Mouse (Mus musculus) embryonic facial prominence, embryonic 11.5 days (tissue): ENCODE measurements at regions not wholly inside any gene's neighbourhood (a gene's known extent, or its start where the extent isn't known, plus 50 kb on each side); places are given as distances from the start of the nearest gene placed in this dataset.

Experiments used
- ATAC-seq: fragments of 200-750 bp; cut with Nextera tagmentation; replicated peaks from 2 replicates; pipeline ENCODE4 v1.8.0; 2017; ENCODE audit warnings: low read depth; ENCODE audit not compliant: insufficient number of reproducible peaks, low FRiP score, low TSS enrichment
- DNase-seq: peaks from one replicate; pipeline ENCODE4 v3.0.0-alpha.2; 2015; ENCODE audit warnings: low spot score
- H3K27ac ChIP-seq: fragments of 300-500 bp; sonication (generic); replicated peaks from 2 replicates; pipeline ENCODE4 v1.5.1; 2014; ENCODE audit warnings: mild to moderate bottlenecking, low read depth, low read length, control low read depth
- H3K27me3 ChIP-seq: fragments of 300-500 bp; sonication (generic); 2 replicates; pipeline ENCODE4 v1.6.1; 2014; ENCODE audit warnings: mild to moderate bottlenecking, low read length, moderate library complexity, mixed read lengths; ENCODE audit not compliant: control insufficient read depth, insufficient read depth
- H3K36me3 ChIP-seq: fragments of 300-500 bp; sonication (generic); replicated peaks from 2 replicates; pipeline ENCODE4 v1.6.1; 2014; ENCODE audit warnings: low read depth, mild to moderate bottlenecking, low read length, moderate library complexity, mixed read lengths; ENCODE audit not compliant: control insufficient read depth, insufficient read depth
- H3K4me1 ChIP-seq: fragments of 300-500 bp; sonication (generic); 2 replicates; pipeline ENCODE4 v1.6.1; 2014; ENCODE audit warnings: low read length, mixed read lengths; ENCODE audit not compliant: control insufficient read depth, insufficient read depth
- H3K4me2 ChIP-seq: fragments of 300-500 bp; sonication (generic); 2 replicates; pipeline ENCODE4 v1.6.1; 2014; ENCODE audit warnings: low read depth, mild to moderate bottlenecking, control low read depth, low read length, moderate library complexity
- H3K4me3 ChIP-seq: fragments of 300-500 bp; sonication (generic); 2 replicates; pipeline ENCODE4 v1.5.1; 2014; ENCODE audit warnings: low read depth, low read length, control low read depth
- H3K9ac ChIP-seq: fragments of 300-500 bp; sonication (generic); replicated peaks from 2 replicates; pipeline ENCODE4 v1.6.1; 2014; ENCODE audit warnings: mild to moderate bottlenecking, control low read depth, low read length
- H3K9me3 ChIP-seq: fragments of 300-500 bp; sonication (generic); replicated peaks from 2 replicates; pipeline ENCODE4 v1.6.1; 2016; ENCODE audit warnings: mild to moderate bottlenecking, low read length, inconsistent platforms, mixed read lengths; ENCODE audit not compliant: control insufficient read depth
- WGBS: fragments of 180-500 bp; shearing (Covaris S2); extraction: QIAGEN DNeasy Blood & Tissue Kit; methylation state at CpG from one replicate; pipeline ENCODE4 v1.1.7; 2014; 5-methylcytosine and 5-hydroxymethylcytosine counted together

- H3K27me3 ChIP-seq: no peaks in the 10 kb centered on the region
- no peaks in the 10 kb centered on the region for H3K4me1 ChIP-seq
- no peaks in the 10 kb centered on the region for H3K36me3 ChIP-seq
- WGBS: 92% methylated on average over 4 of the region's 4 CpGs
- no peak overlapping the region for H3K4me3 ChIP-seq
- DNase-seq (no peak), ATAC-seq (no peak)
- H3K27ac ChIP-seq: no peak overlapping the region
- no peak overlapping the region for H3K9ac ChIP-seq
- no peaks in the 10 kb centered on the region for H3K9me3 ChIP-seq
- no peak overlapping the region for H3K4me2 ChIP-seq
Measured at GRCm38 (mm10) chr1:19290098-19290497, 81.4 kb downstream of the Tfap2b start.

GRCm38 (mm10) chr1:19321598-19321997 is 112.9 kb downstream of the Tfap2b start:
- Histone ChIP-seq H3K36me3 (no peaks in the 10 kb centered on the region), H3K27me3 (no peaks in the 10 kb centered on the region), H3K9ac (no peak overlapping the region), H3K4me2 (no peak overlapping the region), H3K27ac (no peak overlapping the region), H3K9me3 (no peaks in the 10 kb centered on the region), H3K4me1 (no peaks in the 10 kb centered on the region), H3K4me3 (no peak overlapping the region)
- 35% methylated on average over 1 of the region's 1 CpGs for WGBS
- DNase-seq (no peak), ATAC-seq (no peak)

- H3K27me3 ChIP-seq: no peaks in the 10 kb centered on the region
- H3K4me1 ChIP-seq: no peaks in the 10 kb centered on the region
- no peak overlapping the region for H3K27ac ChIP-seq
- H3K9me3 ChIP-seq: no peaks in the 10 kb centered on the region
- no peak for DNase-seq
- WGBS: 80% methylated on average over 1 of the region's 1 CpGs
- H3K36me3 ChIP-seq: no peaks in the 10 kb centered on the region
- 0 out of 2 replicates have a peak, but pooled peaks have one; percentile 52 for ATAC-seq
- H3K4me3 ChIP-seq: no peak overlapping the region
- no peak overlapping the region for H3K9ac ChIP-seq
- H3K4me2 ChIP-seq: no peak overlapping the region
Measured at GRCm38 (mm10) chr1:19336062-19336461, 127.3 kb downstream of the Tfap2b start.

- H3K9me3 ChIP-seq: no peaks in the 10 kb centered on the region
- no peaks in the 10 kb centered on the region for H3K36me3 ChIP-seq
- H3K4me3 ChIP-seq: no peak overlapping the region
- ATAC-seq: no peak
- 35% methylated on average over 3 of the region's 3 CpGs for WGBS
- no peaks in the 10 kb centered on the region for H3K27me3 ChIP-seq
- H3K9ac ChIP-seq: no peak overlapping the region
- peak; percentile 52 for DNase-seq
- no peak overlapping the region for H3K4me2 ChIP-seq
- H3K4me1 ChIP-seq: no peaks in the 10 kb centered on the region
- no peak overlapping the region for H3K27ac ChIP-seq
Measured at GRCm38 (mm10) chr1:19337207-19337606, 128.5 kb downstream of the Tfap2b start.

- Histone ChIP-seq H3K4me2 (no peak overlapping the region), H3K9ac (no peak overlapping the region), H3K27me3 (no peaks in the 10 kb centered on the region), H3K4me1 (no peaks in the 10 kb centered on the region), H3K36me3 (no peaks in the 10 kb centered on the region), H3K27ac (no peak overlapping the region), H3K4me3 (no peak overlapping the region), H3K9me3 (no peaks in the 10 kb centered on the region)
- ATAC-seq: no peak
- DNase-seq: no peak
- WGBS: 81% methylated on average over 4 of the region's 4 CpGs
Measured at GRCm38 (mm10) chr1:19344445-19344844, 135.7 kb downstream of the Tfap2b start.

GRCm38 (mm10) chr1:19350495-19350894 is 141.8 kb downstream of the Tfap2b start:
- no peak for ATAC-seq
- Histone ChIP-seq H3K9me3 (no peaks in the 10 kb centered on the region), H3K27me3 (no peaks in the 10 kb centered on the region), H3K4me2 (no peak overlapping the region), H3K4me3 (no peak overlapping the region), H3K4me1 (no peaks in the 10 kb centered on the region), H3K9ac (no peak overlapping the region), H3K27ac (no peak overlapping the region), H3K36me3 (no peaks in the 10 kb centered on the region)
- WGBS: 38% methylated on average over 4 of the region's 4 CpGs
- DNase-seq: no peak

GRCm38 (mm10) chr1:19384856-19385255 is 176.1 kb downstream of the Tfap2b start:
- Histone ChIP-seq H3K4me1 (no peaks in the 10 kb centered on the region), H3K36me3 (no peaks in the 10 kb centered on the region), H3K4me2 (no peak overlapping the region), H3K4me3 (no peak overlapping the region), H3K27ac (no peak overlapping the region), H3K27me3 (no peaks in the 10 kb centered on the region), H3K9ac (no peak overlapping the region), H3K9me3 (no peaks in the 10 kb centered on the region)
- ATAC-seq (no peak), DNase-seq (no peak)
- WGBS: 48% methylated on average over 1 of the region's 1 CpGs

GRCm38 (mm10) chr1:19388864-19389505 is 180.3 kb downstream of the Tfap2b start:
- ATAC-seq (no peak), DNase-seq (no peak)
- no peak overlapping the region for H3K27ac ChIP-seq
- no peaks in the 10 kb centered on the region for H3K27me3 ChIP-seq
- H3K9ac ChIP-seq: no peak overlapping the region
- H3K4me1 ChIP-seq: no peaks in the 10 kb centered on the region
- 68% methylated on average over 1 of the region's 1 CpGs for WGBS
- H3K9me3 ChIP-seq: no peaks in the 10 kb centered on the region
- H3K4me2 ChIP-seq: no peak overlapping the region
- H3K4me3 ChIP-seq: no peak overlapping the region
- no peaks in the 10 kb centered on the region for H3K36me3 ChIP-seq
